ENCODE assay signal across 16 mouse cellular contexts in the genomic region with DNA sequence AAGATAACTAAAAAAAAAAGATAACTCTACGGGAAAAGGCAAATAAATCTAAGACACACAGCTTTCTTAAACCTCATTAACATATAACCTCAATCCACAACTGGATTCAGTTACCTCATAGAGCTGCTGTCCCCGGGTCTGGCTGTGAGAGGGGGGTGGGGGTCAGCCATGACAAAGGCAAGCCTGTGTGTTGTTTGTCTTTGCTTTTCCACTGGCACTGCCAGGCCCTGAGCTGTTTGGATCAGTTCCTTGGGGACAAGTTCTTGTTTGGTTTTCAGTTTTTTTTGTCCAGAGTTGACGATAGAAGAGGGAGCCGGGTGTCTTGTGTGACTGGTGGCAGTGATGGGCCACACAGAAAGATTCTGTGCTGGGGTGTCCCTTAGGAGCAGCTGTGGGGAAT. TPM values are rescaled to one million over a fixed set of nuclear protein-coding genes. Genes with fewer than 3 reads are reported as not detected.
A peak's percentile ranks its signal among the peaks of the same experiment; 100 is the strongest.
DNase-seq lines count a peak whose midpoint lies in the region; ATAC-seq and TF ChIP-seq lines count a peak whose summit lies in the region.
"Had no signal": no experiment of that assay in that cellular context is flagged by ENCODE, and none has a peak within 500 bp of the region (broad histone marks: within the 10 kb centered on the region; RNA-seq: fewer than 3 reads in every experiment).

No protein-coding gene starts in this region.

- 0 out of 2 replicates have a peak overlapping the region, but pooled peaks have one; percentile 37 for H3K27ac ChIP-seq in forebrain, embryonic 10.5 days
- H3K27ac ChIP-seq in forebrain, embryonic 16.5 days (ENCODE audit: low read length), result no peak overlapping the region
- no peak overlapping the region; the same call in 1 of the 2 replicates for H3K27ac ChIP-seq in liver, adult 2 months (replicated peaks; ENCODE audit: insufficient read depth, low read depth, low read length)
- no peak overlapping the region for H3K27ac ChIP-seq in liver, postnatal 0 days (ENCODE audit: low read depth)
- H3K27ac ChIP-seq: hindbrain, embryonic 15.5 days; kidney, postnatal 0 days had no signal

- no peaks in the 10 kb centered on the region for H3K36me3 ChIP-seq in forebrain, embryonic 10.5 days (replicated peaks)
- no peaks in the 10 kb centered on the region for H3K36me3 ChIP-seq in forebrain, embryonic 16.5 days (ENCODE audit: control insufficient read depth, insufficient read depth)
- H3K36me3 ChIP-seq in liver, adult 2 months (ENCODE audit: control insufficient read depth, insufficient read depth, low read length), result no peaks in the 10 kb centered on the region
- no peaks in the 10 kb centered on the region for H3K36me3 ChIP-seq in liver, postnatal 0 days (replicated peaks; ENCODE audit: insufficient read depth, low read length)
- H3K36me3 ChIP-seq: hindbrain, embryonic 15.5 days had no signal

- no peak for TF ChIP-seq EP300 in liver, postnatal 0 days (IDR thresholded peaks at IDR 0.05; ENCODE audit: low read depth)

- no peaks in the 10 kb centered on the region for H3K9me3 ChIP-seq in forebrain, embryonic 10.5 days
- no peaks in the 10 kb centered on the region for H3K9me3 ChIP-seq in forebrain, embryonic 16.5 days (ENCODE audit: control insufficient read depth, low read length)
- no peaks in the 10 kb centered on the region for H3K9me3 ChIP-seq in liver, postnatal 0 days (ENCODE audit: low read length)
- H3K9me3 ChIP-seq: hindbrain, embryonic 15.5 days had no signal

- no peak for TF ChIP-seq CTCF in liver, adult 2 months (IDR thresholded peaks at IDR 0.05; ENCODE audit: low read depth, low read length)
- TF ChIP-seq CTCF in liver, postnatal 0 days (IDR thresholded peaks at IDR 0.05; ENCODE audit: low read depth), result no peak

- no peaks in the 10 kb centered on the region for H3K27me3 ChIP-seq in forebrain, embryonic 10.5 days (ENCODE audit: poor library complexity, severe bottlenecking)
- no peaks in the 10 kb centered on the region for H3K27me3 ChIP-seq in forebrain, embryonic 16.5 days (replicated peaks; ENCODE audit: control insufficient read depth, insufficient read depth, low read length)
- no peaks in the 10 kb centered on the region for H3K27me3 ChIP-seq in liver, adult 2 months (ENCODE audit: control insufficient read depth, insufficient read depth, low read length)
- H3K27me3 ChIP-seq in liver, postnatal 0 days (ENCODE audit: insufficient read depth, low read length), result no peaks in the 10 kb centered on the region
- H3K27me3 ChIP-seq: hindbrain, embryonic 15.5 days had no signal

- no peak overlapping the region for H3K4me3 ChIP-seq in forebrain, embryonic 10.5 days
- H3K4me3 ChIP-seq in forebrain, embryonic 16.5 days (replicated peaks; ENCODE audit: low read length), result no peak overlapping the region
- no peak overlapping the region for H3K4me3 ChIP-seq in liver, adult 2 months (ENCODE audit: insufficient read depth, low read depth, low read length)
- H3K4me3 ChIP-seq in liver, postnatal 0 days (ENCODE audit: low read depth, low read length), result no peak overlapping the region
- H3K4me3 ChIP-seq: hindbrain, embryonic 15.5 days had no signal

- H3K4me2 ChIP-seq in forebrain, embryonic 16.5 days (ENCODE audit: low read length), result no peak overlapping the region
- H3K4me2 ChIP-seq in liver, postnatal 0 days (ENCODE audit: low read depth, low read length), result no peak overlapping the region
- H3K4me2 ChIP-seq: heart, embryonic 11.5 days; hindbrain, embryonic 15.5 days; lung, embryonic 14.5 days had no signal

- peaks cover 26% of the 10 kb centered on the region for H3K4me1 ChIP-seq in forebrain, embryonic 10.5 days
- peaks cover 12% of the 10 kb centered on the region for H3K4me1 ChIP-seq in forebrain, embryonic 16.5 days (replicated peaks; ENCODE audit: control insufficient read depth, insufficient read depth, low read length)
- H3K4me1 ChIP-seq in liver, adult 2 months (ENCODE audit: control insufficient read depth, insufficient read depth, low read length), result peaks cover 16% of the 10 kb centered on the region
- 0 out of 2 replicates have a peak, but pooled peaks cover 2% of the 10 kb centered on the region for H3K4me1 ChIP-seq in liver, postnatal 0 days (ENCODE audit: insufficient read depth)

- no peak for DNase-seq in forebrain, embryonic 10.5 days (ENCODE audit: extremely low spot score, low spot score)
- peak; percentile 91 for DNase-seq in liver, adult 2 months (ENCODE audit: extremely low read depth, low read depth, low spot score)
- no peak for DNase-seq in liver, postnatal 0 days
- peak; percentile 3 for DNase-seq in urinary bladder, postnatal 14 days (ENCODE audit: low spot score)
- no peak for DNase-seq in urinary bladder, adult 18-20 months (ENCODE audit: low spot score in 2 of 2)
- DNase-seq in ovary, postnatal 14 days (ENCODE audit: low spot score), result no peak
- DNase-seq: adrenal gland, adult 2 months; lung, embryonic 14.5 days had no signal

- WGBS in forebrain, embryonic 10.5 days, result 45% methylated on average over 4 of the region's 4 CpGs
- 16% methylated on average over 4 of the region's 4 CpGs for WGBS in forebrain, embryonic 16.5 days
- 15% methylated on average over 4 of the region's 4 CpGs for WGBS in liver, adult 2 months
- 46% methylated on average over 4 of the region's 4 CpGs for WGBS in liver, postnatal 0 days (ENCODE audit: insufficient replicate concordance)

- TF ChIP-seq POLR2A in liver, adult 2 months (IDR thresholded peaks at IDR 0.05; ENCODE audit: extremely low read depth, insufficient read depth, low read length), result no peak

- no peak overlapping the region for H3K9ac ChIP-seq in forebrain, embryonic 16.5 days (replicated peaks; ENCODE audit: low read depth, low read length)
- no peak overlapping the region for H3K9ac ChIP-seq in liver, adult 2 months (ENCODE audit: low read depth, low read length)
- H3K9ac ChIP-seq in liver, postnatal 0 days (replicated peaks), result no peak overlapping the region
- H3K9ac ChIP-seq: hindbrain, embryonic 15.5 days; lung, embryonic 14.5 days had no signal

- ATAC-seq in forebrain, embryonic 16.5 days, result no peak
- no peak for ATAC-seq in liver, postnatal 0 days
- no peak for ATAC-seq in monocyte, adult 5-6 weeks (replicated peaks; ENCODE audit: insufficient number of reproducible peaks, low FRiP score, low TSS enrichment, poor library complexity, severe bottlenecking)

- no peaks in the 10 kb centered on the region for H3K79me2 ChIP-seq in liver, adult 2 months (ENCODE audit: control insufficient read depth, insufficient read depth, low read length)

RNA-seq across cellular contexts. Expression of a gene that starts 53.7 kb away (rescaled TPM):
- not detected in 2 replicates for polyA plus RNA-seq in forebrain, embryonic 10.5 days (2016; fragmentation: Nextera tagmentation; extraction: Ambion mirVana)
- polyA plus RNA-seq in forebrain, embryonic 16.5 days (2015; fragmentation: Nextera tagmentation; extraction: Ambion mirVana), result not detected in 2 replicates
- not detected in 2 replicates for total RNA-seq in liver, adult 2 months (2014; rRNA removed)
- polyA plus RNA-seq in liver, adult 2 months (2012; rRNA removed), result not detected in 2 replicates
- polyA plus RNA-seq in liver, postnatal 0 days (2015; fragmentation: Nextera tagmentation; extraction: Ambion mirVana), result not detected in 2 replicates
- total RNA-seq in monocyte, adult 5-6 weeks (2017), result not detected in 3 replicates
- total RNA-seq: adrenal gland, adult 2 months had no signal
- polyA plus RNA-seq: adrenal gland, adult 2 months; C2C12; cerebellum, adult 2 months; heart, embryonic 11.5 days; hindbrain, embryonic 15.5 days; kidney, postnatal 0 days; limb, embryonic 11.5 days; lung, embryonic 14.5 days had no signal

Comparison
In these comparisons a context has a peak if more than half of its experiments do, and no peak if none do; other contexts are left out.
1. DNase-seq: peak in liver, adult 2 months (single experiment) and urinary bladder, postnatal 14 days (single experiment); none in forebrain, embryonic 10.5 days (single experiment), liver, postnatal 0 days (single experiment), urinary bladder, adult 18-20 months (0 of 2) and ovary, postnatal 14 days (single experiment).